Mouse (Mus musculus) spleen, embryonic (tissue): Measurements from ENCODE around the gene Mtmr1.

Source experiments
- CTCF ChIA-PET: fragments of 350-600 bp; sonication (Branson Sonifier 250); formaldehyde crosslinking; loops from one replicate; lab custom pipeline; 2022; lab: Charles Lee

The Mtmr1 gene

GRCm38 (mm10) chrX:71439473-71439872, 74.9 kb downstream of the Mtmr1 start:
- CTCF ChIA-PET = no interaction called here

DNA sequence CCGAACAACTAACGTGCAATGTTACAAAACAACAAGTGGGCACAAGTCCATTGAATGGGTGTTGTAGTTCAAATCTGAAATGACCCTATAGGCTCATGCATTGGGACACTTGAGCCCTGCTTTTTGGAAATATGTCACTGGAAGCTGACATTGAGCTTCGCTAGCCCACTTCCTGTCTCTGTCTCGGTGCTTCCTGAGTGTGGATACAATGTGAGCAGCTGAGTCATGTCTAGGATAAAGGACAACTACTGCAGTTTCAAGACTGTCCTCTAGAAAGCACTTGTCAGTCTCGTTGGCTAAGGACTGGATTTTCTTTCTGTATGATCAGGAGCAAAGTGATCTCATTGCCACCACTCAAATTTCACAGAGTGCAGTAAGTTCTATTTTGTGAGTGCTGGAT, 78.4 kb downstream of the Mtmr1 start:
- CTCF ChIA-PET = no interaction called here

- CTCF ChIA-PET = no interaction called here
Measured at GRCm38 (mm10) chrX:71456078-71456737, 91.6 kb downstream of the Mtmr1 start.

- CTCF ChIA-PET = no interaction called here
Measured at GRCm38 (mm10) chrX:71464138-71464826, 99.7 kb downstream of the Mtmr1 start.

- CTCF ChIA-PET = no interaction called here
Measured at GRCm38 (mm10) chrX:71465417-71465816, 100.9 kb downstream of the Mtmr1 start.

- CTCF ChIA-PET = no interaction called here
Measured at GRCm38 (mm10) chrX:71467491-71467890, 102.9 kb downstream of the Mtmr1 start.
